Mouse (Mus musculus) stomach, postnatal 0 days (tissue): Measurements from ENCODE around the gene Htr6.

Experiments used
- CTCF ChIP-seq: IDR thresholded peaks from 2 replicates; pipeline ENCODE4 v1.5.1; 2016; ENCODE audit warnings: antibody characterized with exemption, low read depth, mild to moderate bottlenecking, moderate library complexity
- EP300 ChIP-seq: optimal IDR thresholded peaks from 2 replicates; pipeline ENCODE3; 2016; ENCODE audit warnings: antibody characterized with exemption

DNA sequence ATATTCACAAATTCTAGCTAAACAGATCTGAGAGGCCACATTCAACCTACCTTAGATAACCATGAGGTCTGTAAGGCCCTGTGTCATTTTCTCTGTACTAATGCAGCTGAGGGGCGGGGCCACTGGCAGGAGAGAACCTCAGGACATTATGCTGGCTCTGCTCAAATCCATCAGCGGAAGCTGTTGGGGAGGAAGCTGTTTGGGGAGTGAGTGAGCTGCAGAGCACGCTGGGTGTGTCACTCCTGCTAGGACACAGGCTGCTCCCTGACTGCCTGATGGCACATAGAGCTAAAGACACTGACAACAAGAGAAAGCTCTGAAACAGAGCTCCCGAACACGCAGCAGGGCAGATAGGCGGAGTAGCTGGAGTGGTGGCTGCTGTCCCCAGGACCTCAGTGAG, 44.7 kb downstream of the Htr6 start:
- TF ChIP-seq CTCF, result no peak
- no peak for TF ChIP-seq EP300
